Mouse (Mus musculus): ENCODE results near the gene Ddx42. TPM values are rescaled to one million over a fixed set of nuclear protein-coding genes. Genes with fewer than 3 reads are reported as not detected.
A peak's percentile ranks its signal among the peaks of the same experiment; 100 is the strongest.

The Ddx42 gene
- total and polyA plus RNA-seq, 2 experiments from 2014 or later, result 17.8 to 29.2 TPM

- no peak for TF ChIP-seq CTCF (IDR thresholded peaks at IDR 0.05; ENCODE audit: low read depth)
- TF ChIP-seq EP300 (IDR thresholded peaks at IDR 0.05; ENCODE audit: low read depth), result no peak
- Histone ChIP-seq H3K36me3 (replicated peaks; ENCODE audit: control insufficient read depth, insufficient read depth, low read length) (peaks cover 39% of the 10 kb centered on the region), H3K4me3 (ENCODE audit: low read depth, low read length) (no peak overlapping the region), H3K4me1 (ENCODE audit: control insufficient read depth, insufficient read depth) (peaks cover 36% of the 10 kb centered on the region), H3K9me3 (replicated peaks; ENCODE audit: control insufficient read depth, low read length) (no peaks in the 10 kb centered on the region), H3K4me2 (ENCODE audit: low read depth, low read length) (peak overlapping the region; percentile 12; the same call in 1 of the 2 replicates), H3K27ac (ENCODE audit: low read depth) (peak overlapping the region; percentile 64), H3K9ac (replicated peaks; ENCODE audit: low read depth, low read length) (no peak overlapping the region), H3K27me3 (ENCODE audit: control insufficient read depth, insufficient read depth, low read length) (no peaks in the 10 kb centered on the region)
- WGBS, result 53% methylated on average over 8 of the region's 8 CpGs
- ATAC-seq (ENCODE audit: insufficient read depth, low read depth), result no peak
- DNase-seq (ENCODE audit: low spot score), result no peak
Observed at GRCm38 (mm10) chr11:106268326-106269059, 51.8 kb downstream of the Ddx42 start.

- Histone ChIP-seq H3K36me3 (replicated peaks; ENCODE audit: control insufficient read depth, insufficient read depth, low read length) (peaks cover 33% of the 10 kb centered on the region), H3K4me1 (ENCODE audit: control insufficient read depth, insufficient read depth) (peaks cover 37% of the 10 kb centered on the region), H3K27me3 (ENCODE audit: control insufficient read depth, insufficient read depth, low read length) (no peaks in the 10 kb centered on the region), H3K9ac (replicated peaks; ENCODE audit: low read depth, low read length) (no peak overlapping the region), H3K9me3 (replicated peaks; ENCODE audit: control insufficient read depth, low read length) (no peaks in the 10 kb centered on the region), H3K27ac (ENCODE audit: low read depth) (peak overlapping the region; percentile 64), H3K4me3 (ENCODE audit: low read depth, low read length) (no peak overlapping the region), H3K4me2 (ENCODE audit: low read depth, low read length) (peak overlapping the region; percentile 12; the same call in 1 of the 2 replicates)
- TF ChIP-seq EP300 (IDR thresholded peaks at IDR 0.05; ENCODE audit: low read depth), result no peak
- TF ChIP-seq CTCF (IDR thresholded peaks at IDR 0.05; ENCODE audit: low read depth), result no peak
- WGBS, result 48% methylated on average over 3 of the region's 3 CpGs
- DNase-seq (ENCODE audit: low spot score) (no peak), ATAC-seq (ENCODE audit: insufficient read depth, low read depth) (no peak)
Observed at GRCm38 (mm10) chr11:106269060-106269431, 52.3 kb downstream of the Ddx42 start.

GRCm38 (mm10) chr11:106271131-106271793 is 54.5 kb downstream of the Ddx42 start:
- peak overlapping the region; percentile 97 for H3K27ac ChIP-seq (ENCODE audit: low read depth)
- no peak for ATAC-seq (ENCODE audit: insufficient read depth, low read depth)
- 29% methylated on average over 5 of the region's 5 CpGs for WGBS
- DNase-seq (ENCODE audit: low spot score), result no peak
- H3K9ac ChIP-seq (replicated peaks; ENCODE audit: low read depth, low read length), result peak overlapping the region; percentile 99
- peaks cover 11% of the 10 kb centered on the region for H3K36me3 ChIP-seq (replicated peaks; ENCODE audit: control insufficient read depth, insufficient read depth, low read length)
- H3K27me3 ChIP-seq (ENCODE audit: control insufficient read depth, insufficient read depth, low read length), result no peaks in the 10 kb centered on the region
- peak overlapping the region; percentile 75 for H3K4me2 ChIP-seq (ENCODE audit: low read depth, low read length)
- no peak for TF ChIP-seq EP300 (IDR thresholded peaks at IDR 0.05; ENCODE audit: low read depth)
- TF ChIP-seq CTCF (IDR thresholded peaks at IDR 0.05; ENCODE audit: low read depth), result no peak
- H3K9me3 ChIP-seq (replicated peaks; ENCODE audit: control insufficient read depth, low read length), result no peaks in the 10 kb centered on the region
- H3K4me3 ChIP-seq (ENCODE audit: low read depth, low read length), result peak overlapping the region; percentile 99
- peaks cover 47% of the 10 kb centered on the region for H3K4me1 ChIP-seq (ENCODE audit: control insufficient read depth, insufficient read depth)

- ATAC-seq (ENCODE audit: insufficient read depth, low read depth) (peak; percentile 9), DNase-seq (ENCODE audit: low spot score) (peak; percentile 21)
- H3K4me1 ChIP-seq (ENCODE audit: control insufficient read depth, insufficient read depth), result peaks cover 48% of the 10 kb centered on the region
- H3K27me3 ChIP-seq (ENCODE audit: control insufficient read depth, insufficient read depth, low read length), result no peaks in the 10 kb centered on the region
- H3K36me3 ChIP-seq (replicated peaks; ENCODE audit: control insufficient read depth, insufficient read depth, low read length), result peaks cover 3% of the 10 kb centered on the region
- peak overlapping the region; percentile 75 for H3K4me2 ChIP-seq (ENCODE audit: low read depth, low read length)
- H3K27ac ChIP-seq (ENCODE audit: low read depth), result peak overlapping the region; percentile 97
- H3K4me3 ChIP-seq (ENCODE audit: low read depth, low read length), result peak overlapping the region; percentile 99
- H3K9ac ChIP-seq (replicated peaks; ENCODE audit: low read depth, low read length), result peak overlapping the region; percentile 99
- 1% methylated on average over 41 of the region's 41 CpGs for WGBS
- no peaks in the 10 kb centered on the region for H3K9me3 ChIP-seq (replicated peaks; ENCODE audit: control insufficient read depth, low read length)
- TF ChIP-seq CTCF (IDR thresholded peaks at IDR 0.05; ENCODE audit: low read depth), result no peak
- TF ChIP-seq EP300 (IDR thresholded peaks at IDR 0.05; ENCODE audit: low read depth), result no peak
Observed at GRCm38 (mm10) chr11:106271794-106272643, 55.3 kb downstream of the Ddx42 start.

- Histone ChIP-seq H3K4me1 (ENCODE audit: control insufficient read depth, insufficient read depth) (peaks cover 44% of the 10 kb centered on the region), H3K27ac (ENCODE audit: low read depth) (peak within 1 kb of the TSS; percentile 97), H3K27me3 (ENCODE audit: control insufficient read depth, insufficient read depth, low read length) (no peaks in the 10 kb centered on the region), H3K9ac (replicated peaks; ENCODE audit: low read depth, low read length) (peak within 1 kb of the TSS; percentile 99), H3K9me3 (replicated peaks; ENCODE audit: control insufficient read depth, low read length) (no peaks in the 10 kb centered on the region), H3K36me3 (replicated peaks; ENCODE audit: control insufficient read depth, insufficient read depth, low read length) (no peaks in the 10 kb centered on the region), H3K4me3 (ENCODE audit: low read depth, low read length) (peak within 1 kb of the TSS; percentile 99), H3K4me2 (ENCODE audit: low read depth, low read length) (peak within 1 kb of the TSS; percentile 78)
- 0% methylated on average over 63 of the region's 72 CpGs for WGBS
- peak; percentile 94 for ATAC-seq (ENCODE audit: insufficient read depth, low read depth)
- peak; percentile 100 for DNase-seq (ENCODE audit: low spot score)
- no peak; the same call in none of the 2 replicates for TF ChIP-seq EP300 (IDR thresholded peaks at IDR 0.05; ENCODE audit: low read depth)
- TF ChIP-seq CTCF (IDR thresholded peaks at IDR 0.05; ENCODE audit: low read depth), result no peak
Observed at GRCm38 (mm10) chr11:106272644-106273310, 56.1 kb downstream of the Ddx42 start, which contains the start of gene Smarcd2. Gene Smarcd2 (minus strand): TSS chr11:106272972.

Data from heart, postnatal 0 days (tissue).